Mouse (Mus musculus) small intestine, adult 2 months (tissue): ENCODE results near the gene Ptn.

ENCODE experiments used
- CTCF ChIP-seq: fragments of 200-500 bp; IDR thresholded peaks from 2 replicates; pipeline ENCODE4 v1.5.1; 2012; ENCODE audit warnings: low read depth, mild to moderate bottlenecking, control low read depth, inconsistent platforms, low read length, moderate library complexity, mixed read lengths; ENCODE audit not compliant: insufficient replicate concordance, insufficient read length; ENCODE audit errors: extremely low read depth
- POLR2A ChIP-seq: fragments of 200-500 bp; IDR thresholded peaks from 2 replicates; pipeline ENCODE4 v1.6.1; 2012; ENCODE audit warnings: low read depth, mild to moderate bottlenecking, control low read depth, inconsistent platforms, low read length, moderate library complexity

- TF ChIP-seq CTCF (no peak), POLR2A (no peak)
Observed at GRCm38 (mm10) chr6:36815992-36816391, 6.0 kb upstream of the Ptn start.
